Mouse (Mus musculus) CH12.LX (cell line): Measurements from ENCODE around the gene Gm11084. TPM values are rescaled to one million over a fixed set of nuclear protein-coding genes. Genes with fewer than 3 reads are reported as not detected.

ENCODE experiments used
- DNase-seq: peaks from one replicate; pipeline ENCODE4 v3.0.0-alpha.2; 2013; ENCODE audit errors: extremely low read depth
- H3K27ac ChIP-seq: 2 replicates; pipeline ENCODE4 v1.5.1; 2012; ENCODE audit warnings: low read depth, mild to moderate bottlenecking, control low read depth, moderate library complexity; ENCODE audit not compliant: insufficient read depth
- H3K27me3 ChIP-seq: replicated peaks from 2 replicates; pipeline ENCODE3; 2012; ENCODE audit warnings: inconsistent platforms
- H3K36me3 ChIP-seq, 2 experiments: replicated peaks in 1 of 2; 2 replicates each; pipeline versions ENCODE3 to v1.6.1; 2012; ENCODE audit warnings: inconsistent platforms in 1 of 2, low read length in 1 of 2, mild to moderate bottlenecking in 1 of 2, mixed read lengths in 1 of 2, moderate library complexity in 1 of 2; ENCODE audit not compliant: control insufficient read depth in 1 of 2, insufficient read depth in 1 of 2
- H3K4me1 ChIP-seq, 2 experiments: 2 replicates each; pipeline ENCODE4 v1.6.1; 2012; ENCODE audit warnings: inconsistent platforms in 1 of 2, moderate library complexity in 1 of 2; ENCODE audit not compliant: insufficient read depth in 2 of 2, control insufficient read depth in 1 of 2
- H3K4me2 ChIP-seq: 2 replicates; pipeline ENCODE4 v1.6.1; 2012; ENCODE audit warnings: low read depth, mild to moderate bottlenecking, control low read depth; ENCODE audit not compliant: poor library complexity, insufficient read depth, severe bottlenecking
- H3K4me3 ChIP-seq, 3 experiments: fragments of 150-350 bp in 1 of 3; sonication (generic) in 1 of 3; replicated peaks in 1 of 3; 2 replicates each; pipeline versions ENCODE3 to v1.5.1; 2011 to 2012; ENCODE audit warnings: low read depth in 2 of 3, low read length in 2 of 3, mild to moderate bottlenecking in 2 of 3, moderate library complexity in 2 of 3, control low read depth in 1 of 3, improper control_type of control experiment in 1 of 3, inconsistent platforms in 1 of 3, mixed read lengths in 1 of 3; ENCODE audit not compliant: poor library complexity in 1 of 3
- H3K79me2 ChIP-seq: replicated peaks from 2 replicates; pipeline ENCODE4 v1.6.1; 2012; ENCODE audit warnings: mild to moderate bottlenecking, moderate library complexity; ENCODE audit not compliant: control insufficient read depth, poor library complexity, insufficient read depth, severe bottlenecking; ENCODE audit errors: extremely low read depth
- H3K9ac ChIP-seq: 2 replicates; pipeline ENCODE4 v1.6.1; 2012; ENCODE audit warnings: low read depth, mild to moderate bottlenecking, control low read depth, moderate library complexity; ENCODE audit not compliant: insufficient read depth
- H3K9me3 ChIP-seq: replicated peaks from 2 replicates; pipeline ENCODE3; 2012; ENCODE audit warnings: low read length, inconsistent platforms, mixed read lengths
- BHLHE40 ChIP-seq: IDR thresholded peaks from 2 replicates; pipeline ENCODE4 v1.6.1; 2011; ENCODE audit warnings: mild to moderate bottlenecking, low read depth, low read length, improper control_type of control experiment
- CHD1 ChIP-seq: IDR thresholded peaks from 2 replicates; pipeline ENCODE4 v1.6.1; 2012; ENCODE audit warnings: low read depth, low read length, improper control_type of control experiment, inconsistent platforms
- CHD2 ChIP-seq: IDR thresholded peaks from 2 replicates; pipeline ENCODE4 v1.6.1; 2011; ENCODE audit warnings: low read length, improper control_type of control experiment
- CTCF ChIP-seq, 2 experiments: IDR thresholded peaks in 1 of 2; conservative IDR thresholded peaks in 1 of 2; 2 replicates each; pipeline ENCODE4 v1.5.1; 2011 to 2012; ENCODE audit warnings: low read depth in 2 of 2, low read length in 2 of 2, improper control_type of control experiment in 1 of 2, inconsistent platforms in 1 of 2, mild to moderate bottlenecking in 1 of 2, moderate library complexity in 1 of 2
- E2F4 ChIP-seq: IDR thresholded peaks from 2 replicates; pipeline ENCODE4 v1.6.1; 2011; ENCODE audit warnings: low read depth, low read length, improper control_type of control experiment; ENCODE audit not compliant: insufficient replicate concordance
- ELF1 ChIP-seq: IDR thresholded peaks from 2 replicates; pipeline ENCODE4 v1.6.1; 2014; ENCODE audit warnings: low read depth, mild to moderate bottlenecking, inconsistent platforms, low read length, improper control_type of control experiment
- EP300 ChIP-seq: IDR thresholded peaks from 2 replicates; pipeline ENCODE4 v1.6.1; 2011; ENCODE audit warnings: low read length, improper control_type of control experiment
- ETS1 ChIP-seq: conservative IDR thresholded peaks from 2 replicates; pipeline ENCODE4 v1.6.1; 2012; ENCODE audit warnings: low read depth, mild to moderate bottlenecking, inconsistent platforms, low read length, improper control_type of control experiment, moderate library complexity
- GABPA ChIP-seq: IDR thresholded peaks from 2 replicates; pipeline ENCODE4 v1.6.1; 2012; ENCODE audit warnings: low read depth, low read length, improper control_type of control experiment, inconsistent platforms; ENCODE audit not compliant: insufficient replicate concordance
- HCFC1 ChIP-seq: IDR thresholded peaks from 2 replicates; pipeline ENCODE4 v1.6.1; 2012; ENCODE audit warnings: low read depth, mild to moderate bottlenecking, inconsistent platforms, low read length, improper control_type of control experiment
- IRF4 ChIP-seq: IDR thresholded peaks from 2 replicates; pipeline ENCODE4 v1.6.1; 2014; ENCODE audit warnings: low read depth, mild to moderate bottlenecking, inconsistent platforms, low read length, improper control_type of control experiment
- KAT2A ChIP-seq: IDR thresholded peaks from 2 replicates; pipeline ENCODE4 v1.6.1; 2012; ENCODE audit warnings: low read length, improper control_type of control experiment, inconsistent platforms; ENCODE audit not compliant: insufficient replicate concordance
- MAZ ChIP-seq: IDR thresholded peaks from 2 replicates; pipeline ENCODE4 v1.6.1; 2012; ENCODE audit warnings: low read depth, mild to moderate bottlenecking, inconsistent platforms, low read length, improper control_type of control experiment, moderate library complexity
- MEF2A ChIP-seq: IDR thresholded peaks from 2 replicates; pipeline ENCODE4 v1.6.1; 2014; ENCODE audit warnings: low read depth, mild to moderate bottlenecking, inconsistent platforms, low read length, improper control_type of control experiment, borderline replicate concordance
- MXI1 ChIP-seq: IDR thresholded peaks from 2 replicates; pipeline ENCODE4 v1.6.1; 2011; ENCODE audit warnings: mild to moderate bottlenecking, low read depth, low read length, improper control_type of control experiment
- MYC ChIP-seq: IDR thresholded peaks from 2 replicates; pipeline ENCODE4 v1.6.1; 2011; ENCODE audit warnings: low read depth, mild to moderate bottlenecking, improper control_type of control experiment, low read length
- NELFE ChIP-seq: IDR thresholded peaks from 2 replicates; pipeline ENCODE4 v1.6.1; 2011; ENCODE audit warnings: low read depth, low read length, improper control_type of control experiment
- NRF1 ChIP-seq: IDR thresholded peaks from 2 replicates; pipeline ENCODE4 v1.6.1; 2014; ENCODE audit warnings: low read depth, mild to moderate bottlenecking, inconsistent platforms, low read length, improper control_type of control experiment, moderate library complexity
- PAX5 ChIP-seq: IDR thresholded peaks from 2 replicates; pipeline ENCODE4 v1.6.1; 2012; ENCODE audit warnings: low read length, inconsistent platforms, mixed read lengths
- POLR2A ChIP-seq: IDR thresholded peaks from 2 replicates; pipeline ENCODE4 v1.6.1; 2011; ENCODE audit warnings: low read depth, mild to moderate bottlenecking, improper control_type of control experiment, low read length
- POLR2AphosphoS2 ChIP-seq: IDR thresholded peaks from 2 replicates; pipeline ENCODE4 v1.6.1; 2011; ENCODE audit warnings: low read depth, low read length, improper control_type of control experiment
- RAD21 ChIP-seq: IDR thresholded peaks from 2 replicates; pipeline ENCODE4 v1.6.1; 2011; ENCODE audit warnings: low read depth, mild to moderate bottlenecking, low read length, improper control_type of control experiment, moderate library complexity
- RCOR1 ChIP-seq: conservative IDR thresholded peaks from 2 replicates; pipeline ENCODE4 v1.6.1; 2012; ENCODE audit warnings: low read depth, mild to moderate bottlenecking, inconsistent platforms, low read length, improper control_type of control experiment
- SIN3A ChIP-seq: IDR thresholded peaks from 2 replicates; pipeline ENCODE4 v1.6.1; 2012; ENCODE audit warnings: low read length, improper control_type of control experiment, inconsistent platforms
- SMC3 ChIP-seq: IDR thresholded peaks from 2 replicates; pipeline ENCODE4 v1.6.1; 2011; ENCODE audit warnings: low read depth, low read length, improper control_type of control experiment
- USF1 ChIP-seq: IDR thresholded peaks from 2 replicates; pipeline ENCODE4 v1.6.1; 2014; ENCODE audit warnings: low read depth, mild to moderate bottlenecking, inconsistent platforms, low read length, improper control_type of control experiment
- USF2 ChIP-seq: conservative IDR thresholded peaks from 2 replicates; pipeline ENCODE4 v1.6.1; 2011; ENCODE audit warnings: low read depth, low read length, improper control_type of control experiment
- ZC3H11A ChIP-seq: IDR thresholded peaks from 2 replicates; pipeline ENCODE4 v1.6.1; 2012; ENCODE audit warnings: low read depth, mild to moderate bottlenecking, inconsistent platforms, low read length, improper control_type of control experiment
- ZKSCAN1 ChIP-seq: IDR thresholded peaks from 2 replicates; pipeline ENCODE4 v1.6.1; 2012; ENCODE audit warnings: low read depth, inconsistent platforms, low read length, improper control_type of control experiment, borderline replicate concordance
- ZMIZ1 ChIP-seq: IDR thresholded peaks from 2 replicates; pipeline ENCODE4 v1.6.1; 2012; ENCODE audit warnings: low read depth, mild to moderate bottlenecking, inconsistent platforms, low read length, improper control_type of control experiment
- ZNF384 ChIP-seq: IDR thresholded peaks from 2 replicates; pipeline ENCODE4 v1.6.1; 2012; ENCODE audit warnings: low read depth, low read length, improper control_type of control experiment, inconsistent platforms
- dilution Hi-C: fragments of 300-500 bp; cut with MboI; formaldehyde crosslinking; loops from 2 replicates; pipeline ENCODE4 v1.14.3; 2020; ENCODE audit warnings: low sequenced_read_pairs; ENCODE audit not compliant: extremely low pct_unique_long_range_greater_than_20kb, extremely low pct_ligation_motif_present
- in situ Hi-C: fragments of 300-500 bp; cut with MboI; formaldehyde crosslinking; loops from 3 replicates; pipeline ENCODE4 v1.14.3; 2019; ENCODE audit warnings: low sequenced_read_pairs, low pct_ligation_motif_present, low pct_unique_long_range_greater_than_20kb, mixed read lengths
- polyA plus RNA-seq: library from polyadenylated mRNA; unstranded; fragments of >175 nt; gene quantifications from 2 replicates; pipeline ENCODE4 v1.2.1, GENCODE M21; 2012; ENCODE audit warnings: low read depth; ENCODE audit not compliant: insufficient read length
- total RNA-seq, 2 experiments: library from RNA; depleted of rRNA; stranded (reverse); fragments of 300-350 nt in 1 of 2; fragments of >200 nt in 1 of 2; gene quantifications; 2 replicates each; pipeline ENCODE4 v1.2.3; 2012 to 2014

Gene Gm11084
- total and polyA plus RNA-seq, 3 experiments = not detected

DNA sequence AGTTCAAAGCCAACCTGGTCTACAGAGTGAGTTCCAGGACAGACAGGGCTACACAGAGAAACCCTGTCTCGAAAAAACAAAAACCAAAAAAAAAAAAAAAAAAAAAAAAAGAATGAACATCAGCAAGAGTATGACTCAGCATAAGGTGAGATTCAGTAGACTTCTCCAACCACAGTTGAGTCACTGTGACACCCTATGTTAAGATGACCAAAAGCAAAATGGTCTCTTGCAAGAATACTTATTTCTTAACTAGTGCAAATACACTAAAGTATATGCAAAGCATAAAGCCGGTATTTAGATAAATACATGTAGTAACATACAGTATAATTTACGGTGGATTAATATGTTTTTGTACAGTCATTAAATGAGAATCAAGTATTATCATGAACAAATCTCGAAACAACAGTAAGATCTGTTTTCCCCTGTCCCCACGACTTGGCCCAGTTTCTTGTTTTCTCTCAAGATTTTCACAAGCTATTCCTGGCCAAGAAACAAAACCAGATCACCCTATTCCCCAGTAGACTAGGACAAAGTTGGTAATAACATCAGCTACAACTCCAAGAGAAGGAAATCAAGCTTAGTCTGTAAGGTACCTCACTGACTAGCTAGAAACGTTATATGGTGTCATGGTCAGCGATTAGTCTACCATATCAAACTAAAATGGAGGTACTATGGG lies 4.3 kb downstream of the Gm11084 start (continued):
- TF ChIP-seq POLR2AphosphoS2 = peak; percentile 29; the same call in 1 of the 2 replicates

DNA sequence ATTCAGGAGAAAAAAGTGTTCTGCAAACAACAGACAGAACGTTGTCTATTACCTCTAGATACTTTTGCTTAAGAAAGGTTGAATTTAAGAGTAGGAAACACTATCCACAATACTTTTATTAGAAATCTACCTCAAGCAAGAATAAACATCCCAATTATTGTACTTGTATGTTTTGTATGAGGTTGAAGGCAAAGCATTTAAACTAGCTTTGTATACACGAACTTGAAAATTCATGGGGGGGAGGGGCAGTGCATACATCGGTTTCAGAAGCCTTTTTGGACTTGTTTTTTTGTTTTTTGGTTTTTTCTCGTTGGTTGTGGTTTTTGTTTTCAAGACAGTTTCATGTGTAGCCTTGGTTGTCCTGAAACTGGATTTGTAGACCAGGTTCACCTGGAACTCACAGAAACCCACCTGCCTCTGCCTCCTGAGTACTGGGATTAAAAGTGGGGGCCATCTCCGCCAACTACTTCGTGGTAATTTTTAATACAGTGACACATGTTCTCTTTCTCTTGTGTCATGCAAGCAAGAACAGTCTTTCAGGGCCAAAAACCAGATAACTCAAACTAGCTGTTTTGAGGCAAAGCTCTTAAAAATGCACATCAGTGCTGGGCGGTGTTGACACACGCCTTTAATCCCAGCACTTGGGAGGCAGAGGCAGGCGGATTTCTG lies 4.9 kb downstream of the Gm11084 start:
- Histone ChIP-seq H3K4me3 (peak overlapping the region in 2 of 3 experiments; percentile 65 to 91), H3K36me3 (no peaks in the 10 kb centered on the region), H3K4me1 (peaks cover 11 to 33% of the 10 kb centered on the region in 2 experiments), H3K4me2 (peak overlapping the region; percentile 77), H3K27ac (peak overlapping the region; percentile 80), H3K9ac (peak overlapping the region; percentile 100), H3K9me3 (no peaks in the 10 kb centered on the region), H3K27me3 (no peaks in the 10 kb centered on the region), H3K79me2 (peaks cover 17% of the 10 kb centered on the region)
- TF ChIP-seq GABPA = no peak
- peak; percentile 18; the same call in 1 of the 2 replicates for TF ChIP-seq IRF4
- TF ChIP-seq POLR2A = no peak
- no peak for TF ChIP-seq ELF1
- 0 out of 2 replicates have a peak, but pooled peaks have one; percentile 11 for TF ChIP-seq MAZ
- TF ChIP-seq CHD2 = no peak; the same call in none of the 2 replicates
- TF ChIP-seq ZMIZ1 = no peak
- no peak for TF ChIP-seq EP300
- no peak for TF ChIP-seq SIN3A
- no peak for TF ChIP-seq PAX5
- TF ChIP-seq ZNF384 = peak; percentile 45; the same call in 1 of the 2 replicates
- no peak; the same call in none of the 2 replicates for TF ChIP-seq POLR2AphosphoS2
- TF ChIP-seq MEF2A = no peak
- TF ChIP-seq RAD21 = no peak; the same call in 1 of the 2 replicates
- no peak for TF ChIP-seq NELFE
- no peak for TF ChIP-seq CTCF (conservative IDR thresholded peaks at IDR 0.05 in 1 of 2, IDR thresholded peaks at IDR 0.05 in 1 of 2; ENCODE audit: low read depth in 2 of 2, low read length in 2 of 2)
- no peak for TF ChIP-seq E2F4
- TF ChIP-seq ZKSCAN1 = no peak
- TF ChIP-seq MYC = no peak
- no peak for TF ChIP-seq NRF1
- no peak for TF ChIP-seq MXI1
- no peak; the same call in 1 of the 2 replicates for TF ChIP-seq SMC3
- TF ChIP-seq CHD1 = peak; percentile 21; the same call in 1 of the 2 replicates
- no peak for TF ChIP-seq USF1
- no peak for TF ChIP-seq USF2
- TF ChIP-seq ETS1 = no peak; the same call in 1 of the 2 replicates
- no peak for TF ChIP-seq HCFC1
- no peak for TF ChIP-seq ZC3H11A
- no peak for TF ChIP-seq RCOR1
- TF ChIP-seq KAT2A = no peak
- TF ChIP-seq BHLHE40 = no peak
- dilution Hi-C loops (no loop called here), in situ Hi-C loops (no loop called here)
- DNase-seq = no peak
